Mouse (Mus musculus) liver, adult 2 months (tissue): ENCODE measurements around the gene Maml2.

ENCODE experiments used
- CTCF ChIP-seq: fragments of 200-500 bp; IDR thresholded peaks from 2 replicates; pipeline ENCODE4 v1.5.1; 2011; ENCODE audit warnings: low read depth, low read length, control low read depth
- POLR2A ChIP-seq: fragments of 200-500 bp; IDR thresholded peaks from 2 replicates; pipeline ENCODE4 v1.6.1; 2011; ENCODE audit warnings: low read length, control low read depth; ENCODE audit not compliant: insufficient read depth; ENCODE audit errors: extremely low read depth

DNA sequence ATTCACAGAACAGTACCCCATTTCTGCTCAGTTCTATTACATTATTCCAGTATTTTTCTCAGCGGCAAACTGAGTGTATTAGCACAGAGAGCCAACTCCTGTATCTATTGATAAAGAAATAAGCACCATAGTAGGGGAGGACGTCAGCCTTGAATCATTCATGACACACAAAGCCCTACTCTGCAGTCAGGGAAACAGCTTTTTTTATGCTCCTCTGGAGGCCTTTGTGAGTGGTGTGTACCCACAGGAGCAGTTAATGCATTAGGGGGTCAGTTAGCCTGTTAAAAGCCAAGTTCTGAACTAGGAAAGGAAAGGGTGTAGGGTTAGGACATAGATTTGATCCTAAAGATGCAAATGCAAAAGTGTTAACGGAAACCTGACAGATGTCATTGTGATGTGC lies 328.7 kb downstream of the Maml2 start:
- no peak for TF ChIP-seq CTCF
- TF ChIP-seq POLR2A, result no peak
